Mouse (Mus musculus) heart, adult 9 months (tissue): ENCODE measurements around the gene Sart3.
"Not testable (repeated sequence)": the region's sequence is repeated elsewhere in the genome, so short reads cannot be mapped to it uniquely, and the experiment has no call there.

Experiments used
- DNase-seq, 2 experiments: peaks; one replicate each; pipeline ENCODE4 v3.0.0; 2022; ENCODE audit warnings: low spot score in 2 of 2

Gene Sart3

GRCm38 (mm10) chr5:113790453-113791196 lies 18.3 kb upstream of the Sart3 start:
- no peak for DNase-seq

GRCm38 (mm10) chr5:113789075-113789788 lies 16.9 kb upstream of the Sart3 start:
- DNase-seq: no peak

- no peak for DNase-seq
Observed at GRCm38 (mm10) chr5:113788645-113789044, 16.3 kb upstream of the Sart3 start.

- no peak for DNase-seq
Observed at GRCm38 (mm10) chr5:113786985-113787384, 14.7 kb upstream of the Sart3 start.

GRCm38 (mm10) chr5:113784104-113784503 lies 11.8 kb upstream of the Sart3 start:
- not testable (repeated sequence) for DNase-seq

- peak; percentile 67 to 75 for DNase-seq
Observed at GRCm38 (mm10) chr5:113783581-113784001, 11.3 kb upstream of the Sart3 start.

GRCm38 (mm10) chr5:113782624-113783023 lies 10.3 kb upstream of the Sart3 start:
- no peak for DNase-seq

- DNase-seq: no peak
Observed at GRCm38 (mm10) chr5:113781875-113782274, 9.6 kb upstream of the Sart3 start.

- no peak for DNase-seq
Observed at GRCm38 (mm10) chr5:113781254-113781653, 8.9 kb upstream of the Sart3 start.

- DNase-seq: no peak
Observed at GRCm38 (mm10) chr5:113780763-113781162, 8.5 kb upstream of the Sart3 start.

GRCm38 (mm10) chr5:113780082-113780752 lies 7.9 kb upstream of the Sart3 start:
- no peak for DNase-seq

GRCm38 (mm10) chr5:113779569-113779968 lies 7.3 kb upstream of the Sart3 start:
- DNase-seq: no peak

- DNase-seq: not testable (repeated sequence)
Observed at GRCm38 (mm10) chr5:113777728-113778127, 5.4 kb upstream of the Sart3 start.

GRCm38 (mm10) chr5:113776896-113777226 lies 4.6 kb upstream of the Sart3 start:
- peak in 1 of 2 experiments; percentile 43 for DNase-seq

GRCm38 (mm10) chr5:113776128-113776895 lies 4.0 kb upstream of the Sart3 start:
- DNase-seq: peak in 1 of 2 experiments; percentile 35

GRCm38 (mm10) chr5:113775585-113775984 lies 3.3 kb upstream of the Sart3 start:
- no peak for DNase-seq

GRCm38 (mm10) chr5:113773664-113774063 lies 1.4 kb upstream of the Sart3 start:
- DNase-seq: peak; percentile 71 to 87

GRCm38 (mm10) chr5:113772905-113773519 lies 702 bp upstream of the Sart3 start:
- DNase-seq: no peak

GRCm38 (mm10) chr5:113771213-113772162 lies 822 bp downstream of the Sart3 start:
- peak; percentile 82 to 91 for DNase-seq

- no peak for DNase-seq
Observed at GRCm38 (mm10) chr5:113768806-113769205, 3.5 kb downstream of the Sart3 start.
